Mouse (Mus musculus) lung, postnatal 36 days (tissue): ENCODE data around the gene Gzf1.

Experiments
- DNase-seq: peaks from one replicate; pipeline ENCODE4 v3.0.0; 2022; ENCODE audit warnings: mixed read lengths

Gene Gzf1

GRCm38 (mm10) chr2:148680775-148681291 is at the start of gene Gzf1:
Gene Gzf1 (plus strand): TSS chr2:148681023.
- DNase-seq, result peak; percentile 100

- DNase-seq, result peak; percentile 27
These were observed 49.2 kb upstream of the Gzf1 start for GRCm38 (mm10) chr2:148631602-148632001.

GRCm38 (mm10) chr2:148634466-148634865 is 46.4 kb upstream of the Gzf1 start:
- DNase-seq, result no peak

GRCm38 (mm10) chr2:148642610-148643370 is 38.0 kb upstream of the Gzf1 start:
- DNase-seq, result no peak

GRCm38 (mm10) chr2:148644421-148645000 is 36.3 kb upstream of the Gzf1 start:
- DNase-seq, result no peak

- DNase-seq, result no peak
These were observed 30.1 kb upstream of the Gzf1 start for GRCm38 (mm10) chr2:148650587-148651357.

GRCm38 (mm10) chr2:148654961-148655360 is 25.9 kb upstream of the Gzf1 start:
- peak; percentile 86 for DNase-seq

GRCm38 (mm10) chr2:148663458-148663857 is 17.4 kb upstream of the Gzf1 start:
- no peak for DNase-seq

GRCm38 (mm10) chr2:148672199-148673096 is 8.4 kb upstream of the Gzf1 start, which contains the start of gene Nxt1:
Gene Nxt1 (plus strand): TSS chr2:148672601.
- peak; percentile 99 for DNase-seq

GRCm38 (mm10) chr2:148677801-148678200 is 3.0 kb upstream of the Gzf1 start:
- DNase-seq, result peak; percentile 56

- peak; percentile 73 for DNase-seq
These were observed 1.5 kb upstream of the Gzf1 start for GRCm38 (mm10) chr2:148679346-148679745.

GRCm38 (mm10) chr2:148681461-148681891 is 653 bp downstream of the Gzf1 start:
- DNase-seq, result peak; percentile 62

GRCm38 (mm10) chr2:148683031-148683430 is 2.2 kb downstream of the Gzf1 start:
- no peak for DNase-seq

GRCm38 (mm10) chr2:148684972-148685371 is 4.1 kb downstream of the Gzf1 start:
- DNase-seq, result no peak

GRCm38 (mm10) chr2:148685709-148686108 is 4.9 kb downstream of the Gzf1 start:
- peak; percentile 82 for DNase-seq

- peak; percentile 73 for DNase-seq
These were observed 6.0 kb downstream of the Gzf1 start for GRCm38 (mm10) chr2:148686862-148687261.

- DNase-seq, result no peak
These were observed 7.1 kb downstream of the Gzf1 start for GRCm38 (mm10) chr2:148687971-148688370.

- no peak for DNase-seq
These were observed 8.8 kb downstream of the Gzf1 start for GRCm38 (mm10) chr2:148689444-148690140.

- no peak for DNase-seq
These were observed 9.5 kb downstream of the Gzf1 start for GRCm38 (mm10) chr2:148690291-148690690.

GRCm38 (mm10) chr2:148690781-148691180 is 10.0 kb downstream of the Gzf1 start:
- DNase-seq, result no peak

- DNase-seq, result peak; percentile 31
These were observed 17.7 kb downstream of the Gzf1 start for GRCm38 (mm10) chr2:148698571-148698970.
